Mouse (Mus musculus): ENCODE results near the gene Krtap31-1. TPM values are rescaled to one million over a fixed set of nuclear protein-coding genes. Genes with fewer than 3 reads are reported as not detected.
"Not testable (repeated sequence)": the region's sequence is repeated elsewhere in the genome, so short reads cannot be mapped to it uniquely, and the experiment has no call there.

Krtap31-1 gene
- total RNA-seq (2021), result not detected
- long read RNA-seq, experiment 1, result 0 reads
- long read RNA-seq, experiment 2, result 0 reads

GRCm38 (mm10) chr11:99907620-99908019, at the start of gene Krtap31-1:
Krtap31-1 (plus strand) TSS chr11:99907920.
- no peak for DNase-seq

- DNase-seq, result no peak
Measured at GRCm38 (mm10) chr11:99858761-99859160, 49.0 kb upstream of the Krtap31-1 start.

DNA sequence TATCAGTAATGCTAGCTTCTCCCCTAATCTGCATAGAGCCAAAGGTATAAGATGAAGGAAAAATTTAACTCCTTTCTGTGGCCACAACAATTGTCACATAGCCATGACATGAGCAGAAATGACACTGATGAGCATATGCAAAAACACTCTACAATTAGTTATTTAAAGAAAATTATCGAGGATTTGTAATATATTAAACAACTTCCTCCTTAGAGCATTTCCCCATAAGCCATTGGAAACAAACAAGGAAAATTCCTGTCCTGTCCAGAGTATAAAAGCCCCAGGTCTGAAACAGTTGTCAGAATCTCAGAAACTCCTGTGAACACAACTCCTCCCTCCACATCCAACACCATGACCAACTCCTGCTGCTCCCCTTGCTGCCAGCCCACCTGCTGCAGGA, 43.5 kb upstream of the Krtap31-1 start, which contains the start of gene Gm11559:
Gm11559 (plus strand) TSS at position 301 of the 400 bp plus-strand sequence.
- DNase-seq, result not testable (repeated sequence)

DNA sequence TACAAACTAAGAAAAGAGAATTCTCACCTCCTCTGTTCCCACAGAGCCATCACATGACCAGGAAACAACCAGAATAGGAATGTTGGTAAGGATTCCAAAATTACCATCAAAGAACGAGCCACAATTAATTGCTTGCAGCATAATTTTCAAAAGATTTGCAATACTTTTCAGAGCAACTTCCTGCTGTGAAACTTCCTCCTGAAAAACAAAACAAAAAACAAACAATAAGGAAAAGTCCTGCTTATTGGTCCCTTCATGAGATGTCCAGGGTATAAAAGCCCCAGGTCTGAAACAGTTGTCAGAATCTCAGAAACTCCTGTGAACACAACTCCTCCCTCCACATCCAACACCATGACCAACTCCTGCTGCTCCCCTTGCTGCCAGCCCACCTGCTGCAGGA, 34.6 kb upstream of the Krtap31-1 start, which contains the start of gene Krtap9-1:
Krtap9-1 (plus strand) TSS at position 301 of the 400 bp plus-strand sequence.
- DNase-seq, result not testable (repeated sequence)

DNA sequence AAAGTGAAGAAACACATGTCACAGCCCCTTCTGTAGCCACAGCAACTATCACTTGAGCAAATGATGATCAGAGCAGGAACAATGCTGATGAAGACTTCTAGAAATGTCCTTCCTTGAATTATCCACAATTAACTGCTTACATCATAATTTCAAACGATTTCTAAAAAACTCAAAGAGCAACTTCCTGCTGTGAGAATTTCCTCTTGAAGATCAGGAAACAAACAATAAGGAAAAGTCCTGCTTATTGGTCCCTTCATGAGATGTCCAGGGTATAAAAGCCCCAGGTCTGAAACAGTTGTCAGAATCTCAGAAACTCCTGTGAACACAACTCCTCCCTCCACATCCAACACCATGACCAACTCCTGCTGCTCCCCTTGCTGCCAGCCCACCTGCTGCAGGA, 28.8 kb upstream of the Krtap31-1 start, which contains the start of gene Gm11567:
Gm11567 (plus strand) TSS at position 301 of the 400 bp plus-strand sequence.
- DNase-seq, result not testable (repeated sequence)

- no peak for DNase-seq
Measured at GRCm38 (mm10) chr11:99914451-99914850, 6.7 kb downstream of the Krtap31-1 start, which contains the start of gene Gm11565. Gm11565 (plus strand) TSS chr11:99914751.

DNA sequence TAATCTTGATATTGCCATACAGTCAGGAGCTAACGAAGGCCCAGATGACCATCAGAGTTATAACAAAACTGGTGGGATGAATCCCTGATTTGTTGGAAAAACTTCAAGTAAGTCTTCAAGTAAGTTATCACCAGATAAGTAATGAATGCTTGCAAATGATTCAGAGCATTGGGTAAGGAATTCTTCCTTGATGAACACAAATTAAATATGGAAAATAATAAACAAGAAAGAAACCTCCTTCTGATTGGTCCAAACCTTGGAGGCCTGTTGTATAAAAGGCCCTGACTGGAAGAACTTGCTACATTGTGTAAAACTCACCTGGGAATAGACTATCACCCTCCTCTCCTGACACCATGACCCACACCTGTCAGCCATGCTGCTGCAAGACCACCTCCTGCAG, 28.3 kb downstream of the Krtap31-1 start, which contains the start of gene Krtap31-2:
Krtap31-2 (plus strand) TSS at position 301 of the 400 bp plus-strand sequence.
- no peak for DNase-seq

DNA sequence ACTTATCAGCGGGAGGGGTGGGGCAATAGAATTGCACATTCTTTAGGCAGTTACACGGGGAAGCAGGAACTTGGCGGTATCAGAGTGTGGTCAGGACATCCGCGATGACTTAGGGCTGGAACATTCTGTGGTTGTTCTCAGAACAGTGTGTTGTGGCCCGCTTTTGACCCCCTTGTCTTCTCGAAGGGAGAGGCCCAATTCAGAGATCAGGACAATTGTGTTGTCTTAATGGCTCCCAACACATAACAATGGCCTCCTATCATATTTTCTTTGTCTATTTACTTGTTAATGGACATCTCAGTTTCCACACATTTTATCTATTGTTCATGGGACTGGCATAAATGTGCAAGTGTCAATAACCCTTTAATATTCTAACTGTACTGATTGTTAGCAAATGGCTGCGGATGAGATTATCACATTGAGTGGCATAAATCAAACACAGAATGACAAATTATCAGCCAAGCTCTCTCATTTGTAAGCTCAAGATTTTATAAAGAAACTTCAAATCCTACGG, 30.1 kb downstream of the Krtap31-1 start:
- DNase-seq, result no peak

DNA sequence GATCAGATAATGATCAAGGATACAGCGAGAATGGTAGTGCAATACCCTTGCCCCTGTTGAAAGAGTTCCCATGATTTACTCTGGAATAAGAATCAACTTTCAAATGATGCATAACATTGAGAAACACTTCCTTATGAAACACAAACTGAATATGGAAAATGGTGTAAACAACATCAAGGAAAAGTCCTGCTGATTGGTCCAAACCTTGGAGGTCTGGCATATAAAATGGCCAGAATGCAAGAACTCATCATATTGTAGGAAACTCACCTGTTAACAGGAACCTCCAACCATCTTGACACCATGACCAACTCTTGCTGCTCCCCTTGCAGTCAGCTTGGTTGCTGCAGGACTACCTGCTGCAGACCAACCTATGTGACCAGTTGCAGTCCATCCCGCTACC, 40.5 kb downstream of the Krtap31-1 start, which contains the start of gene Krtap9-5:
Krtap9-5 (plus strand) TSS at position 301 of the 400 bp plus-strand sequence.
- no peak for DNase-seq

Other genes starting within 250 kb of the Krtap31-1 start
- gene Gm11563, start 249.0 kb upstream of the Krtap31-1 start, total RNA-seq (2021), result not detected
- not detected for gene Krtap4-6, start 242.0 kb upstream of the Krtap31-1 start, total RNA-seq (2021)
- not detected for gene Gm14190, start 217.2 kb upstream of the Krtap31-1 start, total RNA-seq (2021)
- not detected for gene Gm14180, start 173.6 kb upstream of the Krtap31-1 start, total RNA-seq (2021)
- gene Gm11595, start 135.0 kb upstream of the Krtap31-1 start, total RNA-seq (2021), result not detected
- not detected for gene Krtap4-8, start 127.2 kb upstream of the Krtap31-1 start, total RNA-seq (2021)
- gene Krtap4-9, start 122.7 kb upstream of the Krtap31-1 start, total RNA-seq (2021), result not detected
- gene Gm11596, start 114.5 kb upstream of the Krtap31-1 start, total RNA-seq (2021), result not detected
- gene Gm11569, start 109.0 kb upstream of the Krtap31-1 start, total RNA-seq (2021), result not detected
- gene Gm11554, start 103.5 kb upstream of the Krtap31-1 start, total RNA-seq (2021), result not detected
- not detected for gene Krtap4-13, start 98.0 kb upstream of the Krtap31-1 start, total RNA-seq (2021)
- not detected for gene Gm11564, start 92.3 kb upstream of the Krtap31-1 start, total RNA-seq (2021)
- gene 2300003K06Rik, start 69.9 kb upstream of the Krtap31-1 start, total RNA-seq (2021), result not detected
- gene Krtap4-16, start 56.3 kb upstream of the Krtap31-1 start, total RNA-seq (2021), result not detected
- gene Gm11568, start 50.0 kb upstream of the Krtap31-1 start, total RNA-seq (2021), result not detected
- not detected for gene Gm11559, start 43.4 kb upstream of the Krtap31-1 start, total RNA-seq (2021)
- not detected for gene Krtap9-1, start 34.5 kb upstream of the Krtap31-1 start, total RNA-seq (2021)
- gene Gm11567, start 28.7 kb upstream of the Krtap31-1 start, total RNA-seq (2021), result not detected
- not detected for gene Gm11565, start 6.8 kb downstream of the Krtap31-1 start, total RNA-seq (2021)
- gene Krtap31-2, start 28.4 kb downstream of the Krtap31-1 start, total RNA-seq (2021), result not detected
- not detected for gene Krtap9-5, start 40.6 kb downstream of the Krtap31-1 start, total RNA-seq (2021)
- not detected for gene Krtap29-1, start 71.1 kb downstream of the Krtap31-1 start, total RNA-seq (2021)
- gene Krtap16-1, start 78.7 kb downstream of the Krtap31-1 start, total RNA-seq (2021), result not detected
- gene Krtap17-1, start 86.1 kb downstream of the Krtap31-1 start, total RNA-seq (2021), result not detected
- gene Krt33a, start 108.3 kb downstream of the Krtap31-1 start, total RNA-seq (2021), result not detected
- gene Krt33b, start 121.9 kb downstream of the Krtap31-1 start, total RNA-seq (2021), result not detected
- gene Krt34, start 133.6 kb downstream of the Krtap31-1 start, total RNA-seq (2021), result not detected
- not detected for gene Krt31, start 142.6 kb downstream of the Krtap31-1 start, total RNA-seq (2021)
- gene Krt32, start 180.3 kb downstream of the Krtap31-1 start, total RNA-seq (2021), result not detected
- not detected for gene Krt35, start 188.3 kb downstream of the Krtap31-1 start, total RNA-seq (2021)
- gene Krt36, start 197.7 kb downstream of the Krtap31-1 start, total RNA-seq (2021), result under 1 TPM in 1 of 2 experiments, not detected in 1; 0.16 TPM
- gene Krt13, start 213.6 kb downstream of the Krtap31-1 start, total RNA-seq (2021), result not detected
- not detected for gene Krt15, start 228.0 kb downstream of the Krtap31-1 start, total RNA-seq (2021)
- under 1 TPM in 1 of 2 experiments, not detected in 1; 0.28 TPM for gene Krt19, start 240.7 kb downstream of the Krtap31-1 start, total RNA-seq (2021)

Data from gastrocnemius, postnatal 25 days (tissue).